Mouse (Mus musculus): ENCODE data around the gene Gm20388.

DNA sequence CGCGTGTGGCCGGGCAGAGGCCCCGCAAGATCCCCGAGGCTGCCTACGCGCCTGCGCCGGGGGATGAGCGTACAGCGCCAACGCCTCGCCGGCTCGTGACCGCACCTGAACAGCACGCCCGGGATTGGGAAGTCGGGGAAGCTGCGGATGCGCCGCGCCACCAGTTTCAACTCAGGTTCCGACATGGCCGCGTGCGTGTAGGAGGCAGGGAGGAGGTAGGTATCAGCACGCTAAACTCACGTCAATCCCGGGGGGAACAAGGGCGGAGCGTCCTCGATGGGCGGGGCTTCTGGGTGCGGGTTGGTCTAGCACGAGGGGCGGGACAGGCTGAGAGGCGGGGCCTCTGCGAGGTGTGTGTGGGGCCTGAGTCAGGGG is 2666.0 kb downstream of the Gm20388 start, which contains the start of gene Aprt:
- TF ChIP-seq CTCF (IDR thresholded peaks at IDR 0.05; ENCODE audit: borderline replicate concordance, insufficient read depth, low read depth, low read length) (no peak), POLR2A (IDR thresholded peaks at IDR 0.05; ENCODE audit: borderline replicate concordance, insufficient read depth, low read length) (peak; percentile 91)
